Mouse (Mus musculus) stomach, embryonic 14.5 days (tissue): ENCODE measurements around the gene Mfsd11. TPM values are rescaled to one million over a fixed set of nuclear protein-coding genes. Genes with fewer than 3 reads are reported as not detected.
A peak's percentile ranks its signal among the peaks of the same experiment; 100 is the strongest.

Experiments used
- ATAC-seq: fragments of 200-750 bp; cut with Nextera tagmentation; 2 replicates; pipeline ENCODE4 v1.8.0; 2017; ENCODE audit warnings: low read depth, moderate TSS enrichment; ENCODE audit not compliant: insufficient number of reproducible peaks, insufficient read depth, low FRiP score
- H3K27ac ChIP-seq: fragments of 300-500 bp; sonication (generic); 2 replicates; pipeline ENCODE4 v1.5.1; 2014; ENCODE audit warnings: mild to moderate bottlenecking, low read length, moderate library complexity, mixed read lengths
- H3K27me3 ChIP-seq: fragments of 300-500 bp; sonication (generic); 2 replicates; pipeline ENCODE4 v1.6.1; 2014; ENCODE audit warnings: low read length, control low read depth, mixed read lengths; ENCODE audit not compliant: control insufficient read depth, insufficient read depth
- H3K36me3 ChIP-seq: fragments of 300-500 bp; sonication (generic); 2 replicates; pipeline ENCODE4 v1.6.1; 2014; ENCODE audit warnings: mild to moderate bottlenecking, control low read depth, low read length, moderate library complexity, mixed read lengths; ENCODE audit not compliant: control insufficient read depth, insufficient read depth
- H3K4me1 ChIP-seq: fragments of 300-500 bp; sonication (generic); 2 replicates; pipeline ENCODE4 v1.6.1; 2014; ENCODE audit warnings: low read length, control low read depth, mixed read lengths; ENCODE audit not compliant: control insufficient read depth, insufficient read depth
- H3K4me2 ChIP-seq: fragments of 300-500 bp; sonication (generic); replicated peaks from 2 replicates; pipeline ENCODE4 v1.6.1; 2014; ENCODE audit warnings: low read depth, low read length, control low read depth
- H3K4me3 ChIP-seq: fragments of 300-500 bp; sonication (generic); 2 replicates; pipeline ENCODE4 v1.5.1; 2014; ENCODE audit warnings: low read depth, low read length, control low read depth
- H3K9ac ChIP-seq: fragments of 300-500 bp; sonication (generic); replicated peaks from 2 replicates; pipeline ENCODE4 v1.6.1; 2014; ENCODE audit warnings: low read depth, mild to moderate bottlenecking, control low read depth, low read length, moderate library complexity, mixed read lengths
- H3K9me3 ChIP-seq: fragments of 300-500 bp; sonication (generic); 2 replicates; pipeline ENCODE4 v1.6.1; 2016; ENCODE audit warnings: low read depth, low read length, control low read depth; ENCODE audit not compliant: control insufficient read depth
- WGBS: fragments of 180-500 bp; shearing (Covaris S2); extraction: QIAGEN DNeasy Blood & Tissue Kit; methylation state at CpG from one replicate; pipeline ENCODE4 v1.1.7; 2014; 5-methylcytosine and 5-hydroxymethylcytosine counted together
- polyA plus RNA-seq: library from polyadenylated mRNA; unstranded; fragments of >200 nt; fragmentation: Nextera tagmentation; extraction: Ambion mirVana; gene quantifications from 2 replicates; pipeline ENCODE4 v1.2.1, GENCODE M21; 2014

Mfsd11 gene
- polyA plus RNA-seq, 1 experiment from 2014 or later: 38.7 TPM

DNA sequence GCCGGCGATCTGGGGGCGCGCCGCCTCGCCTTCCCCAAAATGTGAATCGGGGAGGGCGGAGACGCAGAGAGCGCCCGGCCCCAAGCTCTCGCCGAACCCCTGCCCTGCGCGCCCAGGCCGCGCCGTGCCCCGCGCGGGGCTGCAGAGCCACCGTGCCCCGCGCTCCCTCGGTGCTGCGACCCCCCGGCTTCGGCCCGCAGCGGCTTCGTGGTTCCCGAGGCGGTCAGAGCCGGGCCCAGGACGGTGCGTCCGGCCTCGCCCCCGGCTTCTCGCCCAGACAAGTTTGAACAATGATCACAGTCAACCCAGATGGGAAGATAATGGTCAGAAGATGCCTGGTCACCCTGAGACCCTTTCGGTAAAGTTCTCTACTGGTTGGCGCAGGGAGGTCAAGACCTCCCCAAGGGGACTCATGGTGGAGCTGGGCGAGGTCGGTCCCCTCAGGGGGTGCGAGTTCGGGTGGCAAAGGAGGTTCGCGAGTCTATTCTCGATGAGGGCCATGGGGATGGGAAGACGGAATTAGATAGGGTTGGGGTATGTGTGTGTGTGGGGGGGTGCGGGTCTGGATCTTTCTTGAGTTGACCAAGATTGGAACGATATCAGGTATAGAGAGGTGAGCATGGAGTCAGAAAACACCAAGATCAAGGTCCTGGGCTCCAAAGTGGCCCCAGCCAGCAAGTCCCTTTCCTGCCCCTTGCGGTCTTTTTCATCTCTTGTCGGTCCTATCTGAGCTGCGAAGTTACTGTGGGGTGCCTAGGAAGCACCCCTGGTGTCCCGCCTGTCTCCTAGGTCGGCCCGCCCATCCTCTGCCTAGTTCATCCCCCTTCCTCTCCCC lies 67.2 kb downstream of the Mfsd11 start:
- peak overlapping the region; percentile 99 for H3K4me2 ChIP-seq
- H3K27ac ChIP-seq: no peak overlapping the region
- no peaks in the 10 kb centered on the region for H3K36me3 ChIP-seq
- ATAC-seq: no peak
- H3K27me3 ChIP-seq: peaks cover 30% of the 10 kb centered on the region
- H3K4me3 ChIP-seq: peak overlapping the region; percentile 48
- WGBS: 3% methylated on average over 52 of the region's 58 CpGs
- H3K9ac ChIP-seq: peak overlapping the region; percentile 48
- H3K9me3 ChIP-seq: no peaks in the 10 kb centered on the region
- H3K4me1 ChIP-seq: no peaks in the 10 kb centered on the region

DNA sequence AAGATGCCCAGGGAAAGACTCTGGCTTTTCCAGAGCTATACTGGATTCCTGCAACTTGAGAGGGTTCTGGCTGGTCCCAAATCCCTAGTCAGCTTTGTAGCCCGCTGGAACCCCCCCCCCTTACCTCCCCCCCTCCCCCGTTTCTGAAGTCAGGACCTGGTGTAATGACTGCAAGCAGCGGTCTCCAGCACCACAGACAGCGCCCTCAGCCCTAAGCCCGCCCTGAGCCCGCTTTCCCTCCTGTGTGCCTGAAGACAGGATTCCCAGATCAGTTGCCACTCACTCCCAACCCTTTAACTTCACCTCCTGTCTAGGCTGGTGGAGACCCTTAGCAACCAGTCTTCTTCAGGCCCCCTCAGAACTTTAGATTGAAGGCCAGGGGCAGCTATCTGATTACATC lies 68.5 kb downstream of the Mfsd11 start:
- Histone ChIP-seq H3K4me2 (no peak overlapping the region), H3K4me3 (no peak overlapping the region), H3K9me3 (no peaks in the 10 kb centered on the region), H3K27me3 (peaks cover 30% of the 10 kb centered on the region), H3K36me3 (no peaks in the 10 kb centered on the region), H3K9ac (no peak overlapping the region), H3K27ac (no peak overlapping the region), H3K4me1 (no peaks in the 10 kb centered on the region)
- 1% methylated on average over 6 of the region's 6 CpGs for WGBS
- no peak for ATAC-seq

DNA sequence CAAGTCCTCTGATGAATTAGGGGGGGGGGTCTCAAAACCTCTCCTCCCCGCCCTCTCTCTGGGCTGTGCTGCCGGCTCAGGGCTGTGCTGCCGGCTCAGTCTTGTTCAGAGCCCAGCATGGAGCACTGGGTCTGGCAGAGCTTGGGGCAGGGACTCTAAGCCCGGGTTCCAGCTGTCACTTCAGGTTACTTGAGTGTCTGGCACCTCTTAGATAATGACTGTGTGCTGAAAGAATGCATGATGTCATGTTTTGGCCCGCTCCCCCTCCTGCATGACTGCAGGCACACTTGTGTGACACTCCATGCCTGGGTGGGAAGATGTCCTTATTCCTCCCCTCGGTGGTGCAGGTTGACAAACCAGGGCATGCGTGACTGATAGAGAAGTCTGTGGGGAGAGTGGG lies 69.8 kb downstream of the Mfsd11 start:
- no peaks in the 10 kb centered on the region for H3K36me3 ChIP-seq
- H3K4me1 ChIP-seq: no peaks in the 10 kb centered on the region
- 45% methylated on average over 7 of the region's 7 CpGs for WGBS
- no peak overlapping the region for H3K9ac ChIP-seq
- H3K4me2 ChIP-seq: no peak overlapping the region
- no peak overlapping the region for H3K27ac ChIP-seq
- ATAC-seq: no peak
- peaks cover 27% of the 10 kb centered on the region for H3K27me3 ChIP-seq
- no peak overlapping the region for H3K4me3 ChIP-seq
- H3K9me3 ChIP-seq: no peaks in the 10 kb centered on the region

Other genes starting within 250 kb of the Mfsd11 start
- 4.5 and 6.2 TPM in 2 replicates for gene Rhbdf2, start 225.4 kb upstream of the Mfsd11 start, polyA plus RNA-seq
- 1.2 and 1.7 TPM in 2 replicates for gene Prcd, start 198.9 kb upstream of the Mfsd11 start, polyA plus RNA-seq
- gene Cygb, start 198.1 kb upstream of the Mfsd11 start, polyA plus RNA-seq: 19.9 and 20.8 TPM in 2 replicates
- gene St6galnac1, start 76.9 kb upstream of the Mfsd11 start, polyA plus RNA-seq: not detected in 2 replicates
- gene Mxra7, start 24.4 kb upstream of the Mfsd11 start, polyA plus RNA-seq: 16.5 and 17.4 TPM in 2 replicates
- gene Mettl23, start 9.2 kb upstream of the Mfsd11 start, polyA plus RNA-seq: 68.9 and 71.7 TPM in 2 replicates
- 68.2 and 68.6 TPM in 2 replicates for gene Jmjd6, start 9.0 kb upstream of the Mfsd11 start, polyA plus RNA-seq
- 821 and 918 TPM in 2 replicates for gene Srsf2, start 654 bp downstream of the Mfsd11 start, polyA plus RNA-seq
- 1.2 and 1.3 TPM in 2 replicates for gene Mgat5b, start 66.4 kb downstream of the Mfsd11 start, polyA plus RNA-seq